ENCODE assay signal across 16 mouse cellular contexts in genomic region chr14:51911301-51911700, GRCm38 (mm10). TPM values are rescaled to one million over a fixed set of nuclear protein-coding genes. Genes with fewer than 3 reads are reported as not detected.
DNase-seq lines count a peak whose midpoint lies in the region; ATAC-seq lines count a peak whose summit lies in the region.
"Had no signal": no experiment of that assay in that cellular context is flagged by ENCODE, and none has a peak within 500 bp of the region (broad histone marks: within the 10 kb centered on the region; RNA-seq: fewer than 3 reads in every experiment).

No protein-coding gene starts in this region.

- H3K4me1 ChIP-seq in embryonic facial prominence, embryonic 13.5 days: peaks cover 26% of the 10 kb centered on the region
- H3K4me1 ChIP-seq in embryonic facial prominence, embryonic 10.5 days: peaks cover 39% of the 10 kb centered on the region
- H3K4me1 ChIP-seq in heart, embryonic 14.5 days (ENCODE audit: control insufficient read depth in 2 of 2, insufficient read depth in 2 of 2, low read length in 2 of 2): peaks cover 24 to 40% of the 10 kb centered on the region in 2 experiments
- peaks cover 45% of the 10 kb centered on the region for H3K4me1 ChIP-seq in heart, embryonic 10.5 days
- H3K4me1 ChIP-seq in liver, embryonic 15.5 days (replicated peaks): peaks cover 47% of the 10 kb centered on the region
- H3K4me1 ChIP-seq in liver, embryonic 12.5 days: peaks cover 63% of the 10 kb centered on the region
- peaks cover 36% of the 10 kb centered on the region for H3K4me1 ChIP-seq in neural tube, embryonic 13.5 days (replicated peaks)

- H3K4me2 ChIP-seq in embryonic facial prominence, embryonic 13.5 days: no peak overlapping the region
- peak overlapping the region; percentile 98; the same call in 1 of the 2 replicates for H3K4me2 ChIP-seq in heart, embryonic 14.5 days (ENCODE audit: low read length)
- H3K4me2 ChIP-seq in liver, embryonic 15.5 days: peak overlapping the region; percentile 85; the same call in 1 of the 2 replicates
- no peak overlapping the region for H3K4me2 ChIP-seq in liver, embryonic 12.5 days
- H3K4me2 ChIP-seq in neural tube, embryonic 13.5 days: peak overlapping the region; percentile 98
- H3K4me2 ChIP-seq: lung, embryonic 14.5 days had no signal

- no peak for DNase-seq in embryonic facial prominence, embryonic 10.5 days (ENCODE audit: low spot score)
- no peak for DNase-seq in heart, embryonic 10.5 days (ENCODE audit: low spot score)
- DNase-seq in cerebellum, postnatal 4 days (ENCODE audit: low spot score in 2 of 2): no peak
- DNase-seq: cerebellum, postnatal 25 days; gastrocnemius, postnatal 36 days; kidney, postnatal 10 days; lung, embryonic 14.5 days had no signal

- H3K9me3 ChIP-seq in embryonic facial prominence, embryonic 13.5 days: no peaks in the 10 kb centered on the region
- no peaks in the 10 kb centered on the region for H3K9me3 ChIP-seq in embryonic facial prominence, embryonic 10.5 days
- H3K9me3 ChIP-seq in heart, embryonic 14.5 days (ENCODE audit: control insufficient read depth, low read length): no peaks in the 10 kb centered on the region
- H3K9me3 ChIP-seq in heart, embryonic 10.5 days: no peaks in the 10 kb centered on the region
- H3K9me3 ChIP-seq in liver, embryonic 15.5 days (replicated peaks): no peaks in the 10 kb centered on the region
- no peaks in the 10 kb centered on the region for H3K9me3 ChIP-seq in liver, embryonic 12.5 days (replicated peaks)
- no peaks in the 10 kb centered on the region for H3K9me3 ChIP-seq in neural tube, embryonic 13.5 days

- H3K9ac ChIP-seq in embryonic facial prominence, embryonic 13.5 days: no peak overlapping the region
- no peak overlapping the region for H3K9ac ChIP-seq in heart, embryonic 14.5 days (ENCODE audit: low read length)
- H3K9ac ChIP-seq in liver, embryonic 15.5 days: no peak overlapping the region
- H3K9ac ChIP-seq in liver, embryonic 12.5 days: no peak overlapping the region
- H3K9ac ChIP-seq in neural tube, embryonic 13.5 days: no peak overlapping the region
- H3K9ac ChIP-seq: lung, embryonic 14.5 days had no signal

- ATAC-seq in embryonic facial prominence, embryonic 13.5 days (ENCODE audit: insufficient number of reproducible peaks, insufficient read depth, low FRiP score, low TSS enrichment, low read depth): no peak
- ATAC-seq in heart, embryonic 14.5 days (ENCODE audit: insufficient number of reproducible peaks, insufficient read depth, low FRiP score, low read depth): no peak
- no peak for ATAC-seq in liver, embryonic 15.5 days (ENCODE audit: insufficient read depth)
- no peak for ATAC-seq in liver, embryonic 12.5 days
- ATAC-seq in neural tube, embryonic 13.5 days (ENCODE audit: low read depth): no peak
- ATAC-seq: intestine, embryonic 16.5 days had no signal

- H3K4me3 ChIP-seq in embryonic facial prominence, embryonic 13.5 days: peak overlapping the region; percentile 6; the same call in 1 of the 2 replicates
- H3K4me3 ChIP-seq in embryonic facial prominence, embryonic 10.5 days: no peak overlapping the region
- peak overlapping the region in 1 of 2 experiments; percentile 82; a peak in 1 of 4 replicates for H3K4me3 ChIP-seq in heart, embryonic 14.5 days (ENCODE audit: control insufficient read depth in 1 of 2, insufficient read depth in 1 of 2, low read depth in 1 of 2, low read length in 2 of 2)
- no peak overlapping the region for H3K4me3 ChIP-seq in heart, embryonic 10.5 days
- no peak overlapping the region for H3K4me3 ChIP-seq in liver, embryonic 15.5 days (replicated peaks)
- no peak overlapping the region for H3K4me3 ChIP-seq in liver, embryonic 12.5 days
- H3K4me3 ChIP-seq in neural tube, embryonic 13.5 days: 0 out of 2 replicates have a peak overlapping the region, but pooled peaks have one; percentile 17
- H3K4me3 ChIP-seq: myocyte had no signal

- WGBS in embryonic facial prominence, embryonic 13.5 days: 85% methylated on average over 10 of the region's 10 CpGs
- 89% methylated on average over 10 of the region's 10 CpGs for WGBS in embryonic facial prominence, embryonic 10.5 days
- 82% methylated on average over 10 of the region's 10 CpGs for WGBS in heart, embryonic 14.5 days
- WGBS in heart, embryonic 10.5 days: 84% methylated on average over 10 of the region's 10 CpGs
- 75% methylated on average over 10 of the region's 10 CpGs for WGBS in liver, embryonic 15.5 days (ENCODE audit: insufficient replicate concordance)
- 78% methylated on average over 10 of the region's 10 CpGs for WGBS in liver, embryonic 12.5 days (ENCODE audit: insufficient replicate concordance)
- 84% methylated on average over 10 of the region's 10 CpGs for WGBS in neural tube, embryonic 13.5 days

- no peaks in the 10 kb centered on the region for H3K27me3 ChIP-seq in embryonic facial prominence, embryonic 13.5 days
- H3K27me3 ChIP-seq in embryonic facial prominence, embryonic 10.5 days (replicated peaks; ENCODE audit: low read depth, poor library complexity, severe bottlenecking): peaks cover 47% of the 10 kb centered on the region
- H3K27me3 ChIP-seq in heart, embryonic 14.5 days (ENCODE audit: control insufficient read depth, insufficient read depth, low read length): no peaks in the 10 kb centered on the region; the same call in 1 of the 2 replicates
- peaks cover 12% of the 10 kb centered on the region; the same call in 1 of the 2 replicates for H3K27me3 ChIP-seq in heart, embryonic 10.5 days (ENCODE audit: insufficient read depth, poor library complexity, severe bottlenecking)
- H3K27me3 ChIP-seq in liver, embryonic 15.5 days: peaks cover 49% of the 10 kb centered on the region
- peaks cover 42% of the 10 kb centered on the region for H3K27me3 ChIP-seq in liver, embryonic 12.5 days (replicated peaks)
- 0 out of 2 replicates have a peak, but pooled peaks cover 8% of the 10 kb centered on the region for H3K27me3 ChIP-seq in neural tube, embryonic 13.5 days

- no peak overlapping the region for H3K27ac ChIP-seq in embryonic facial prominence, embryonic 13.5 days
- H3K27ac ChIP-seq in embryonic facial prominence, embryonic 10.5 days (replicated peaks): no peak overlapping the region
- no peak overlapping the region for H3K27ac ChIP-seq in heart, embryonic 14.5 days (replicated peaks in 1 of 2; ENCODE audit: control insufficient read depth in 1 of 2, insufficient read depth in 1 of 2, low read depth in 2 of 2, low read length in 2 of 2)
- H3K27ac ChIP-seq in heart, embryonic 10.5 days: no peak overlapping the region
- H3K27ac ChIP-seq in liver, embryonic 15.5 days (replicated peaks): no peak overlapping the region
- H3K27ac ChIP-seq in liver, embryonic 12.5 days: no peak overlapping the region
- H3K27ac ChIP-seq in neural tube, embryonic 13.5 days (replicated peaks): no peak overlapping the region

- H3K36me3 ChIP-seq in embryonic facial prominence, embryonic 13.5 days: peaks cover 24% of the 10 kb centered on the region
- no peaks in the 10 kb centered on the region for H3K36me3 ChIP-seq in embryonic facial prominence, embryonic 10.5 days (replicated peaks)
- H3K36me3 ChIP-seq in heart, embryonic 14.5 days (ENCODE audit: control insufficient read depth, insufficient read depth, low read length): peaks cover 51% of the 10 kb centered on the region
- peaks cover 39% of the 10 kb centered on the region for H3K36me3 ChIP-seq in heart, embryonic 10.5 days
- 0 out of 2 replicates have a peak, but pooled peaks cover 6% of the 10 kb centered on the region for H3K36me3 ChIP-seq in liver, embryonic 15.5 days (replicated peaks)
- H3K36me3 ChIP-seq in liver, embryonic 12.5 days: no peaks in the 10 kb centered on the region
- H3K36me3 ChIP-seq in neural tube, embryonic 13.5 days: peaks cover 13% of the 10 kb centered on the region

RNA-seq across cellular contexts. Expression of gene Ndrg2, which starts 2.7 kb away (rescaled TPM):
- polyA plus RNA-seq in embryonic facial prominence, embryonic 13.5 days (2015; fragmentation: Nextera tagmentation; extraction: Ambion mirVana): 55.2 and 72.4 TPM in 2 replicates
- polyA plus RNA-seq in embryonic facial prominence, embryonic 10.5 days (2016; fragmentation: Nextera tagmentation; extraction: Ambion mirVana): 15.4 and 16.6 TPM in 2 replicates
- 235 and 269 TPM in 2 replicates for polyA plus RNA-seq in heart, embryonic 14.5 days (2014; fragmentation: Nextera tagmentation; extraction: Ambion mirVana)
- 92.7 and 155 TPM in 2 replicates for polyA plus RNA-seq in heart, embryonic 10.5 days (2016; fragmentation: Nextera tagmentation; extraction: Ambion mirVana)
- polyA plus RNA-seq in liver, embryonic 15.5 days (2015; fragmentation: Nextera tagmentation; extraction: Ambion mirVana): 39.7 and 47.6 TPM in 2 replicates
- 17.0 and 17.3 TPM in 2 replicates for polyA plus RNA-seq in liver, embryonic 12.5 days (2016; fragmentation: Nextera tagmentation; extraction: Ambion mirVana)
- polyA plus RNA-seq in neural tube, embryonic 13.5 days (2015; fragmentation: Nextera tagmentation; extraction: Ambion mirVana): 151 and 159 TPM in 2 replicates

RNA-seq across cellular contexts. Expression of gene Tppp2, which starts 6.9 kb away (rescaled TPM):
- not detected in 2 replicates for polyA plus RNA-seq in embryonic facial prominence, embryonic 13.5 days (2015; fragmentation: Nextera tagmentation; extraction: Ambion mirVana)
- not detected in 2 replicates for polyA plus RNA-seq in embryonic facial prominence, embryonic 10.5 days (2016; fragmentation: Nextera tagmentation; extraction: Ambion mirVana)
- polyA plus RNA-seq in heart, embryonic 14.5 days (2014; fragmentation: Nextera tagmentation; extraction: Ambion mirVana): not detected in 2 replicates
- not detected in 2 replicates for polyA plus RNA-seq in heart, embryonic 10.5 days (2016; fragmentation: Nextera tagmentation; extraction: Ambion mirVana)
- not detected in 2 replicates for polyA plus RNA-seq in liver, embryonic 15.5 days (2015; fragmentation: Nextera tagmentation; extraction: Ambion mirVana)
- polyA plus RNA-seq in liver, embryonic 12.5 days (2016; fragmentation: Nextera tagmentation; extraction: Ambion mirVana): not detected in 2 replicates
- polyA plus RNA-seq in neural tube, embryonic 13.5 days (2015; fragmentation: Nextera tagmentation; extraction: Ambion mirVana): not detected in 2 replicates
- polyA plus RNA-seq: intestine, embryonic 16.5 days; lung, embryonic 14.5 days; myocyte; stomach, embryonic 14.5 days; thymus, postnatal 0 days had no signal

RNA-seq across cellular contexts. Expression of gene Rnase13, which starts 11.3 kb away (rescaled TPM):
- polyA plus RNA-seq in embryonic facial prominence, embryonic 13.5 days (2015; fragmentation: Nextera tagmentation; extraction: Ambion mirVana): not detected in 2 replicates
- not detected in 2 replicates for polyA plus RNA-seq in embryonic facial prominence, embryonic 10.5 days (2016; fragmentation: Nextera tagmentation; extraction: Ambion mirVana)
- not detected in 2 replicates for polyA plus RNA-seq in heart, embryonic 14.5 days (2014; fragmentation: Nextera tagmentation; extraction: Ambion mirVana)
- polyA plus RNA-seq in heart, embryonic 10.5 days (2016; fragmentation: Nextera tagmentation; extraction: Ambion mirVana): not detected in 2 replicates
- not detected in 2 replicates for polyA plus RNA-seq in liver, embryonic 15.5 days (2015; fragmentation: Nextera tagmentation; extraction: Ambion mirVana)
- not detected in 2 replicates for polyA plus RNA-seq in liver, embryonic 12.5 days (2016; fragmentation: Nextera tagmentation; extraction: Ambion mirVana)
- polyA plus RNA-seq in neural tube, embryonic 13.5 days (2015; fragmentation: Nextera tagmentation; extraction: Ambion mirVana): not detected in 2 replicates
- polyA plus RNA-seq: intestine, embryonic 16.5 days; lung, embryonic 14.5 days; myocyte; stomach, embryonic 14.5 days; thymus, postnatal 0 days had no signal

RNA-seq across cellular contexts. Expression of gene Slc39a2, which starts 18.6 kb away (rescaled TPM):
- polyA plus RNA-seq in embryonic facial prominence, embryonic 13.5 days (2015; fragmentation: Nextera tagmentation; extraction: Ambion mirVana): 3.5 and 3.7 TPM in 2 replicates
- 0.60 and 0.62 TPM in 2 replicates for polyA plus RNA-seq in embryonic facial prominence, embryonic 10.5 days (2016; fragmentation: Nextera tagmentation; extraction: Ambion mirVana)
- 0.20 and 0.23 TPM in 2 replicates for polyA plus RNA-seq in heart, embryonic 14.5 days (2014; fragmentation: Nextera tagmentation; extraction: Ambion mirVana)
- polyA plus RNA-seq in heart, embryonic 10.5 days (2016; fragmentation: Nextera tagmentation; extraction: Ambion mirVana): 0.53 and 0.63 TPM in 2 replicates
- polyA plus RNA-seq in liver, embryonic 15.5 days (2015; fragmentation: Nextera tagmentation; extraction: Ambion mirVana): 0.08 and 0.09 TPM in 2 replicates
- 0.06 and 0.11 TPM in 2 replicates for polyA plus RNA-seq in liver, embryonic 12.5 days (2016; fragmentation: Nextera tagmentation; extraction: Ambion mirVana)
- polyA plus RNA-seq in neural tube, embryonic 13.5 days (2015; fragmentation: Nextera tagmentation; extraction: Ambion mirVana): 1.3 and 1.5 TPM in 2 replicates

RNA-seq across cellular contexts. Expression of gene Mettl17, which starts 26.7 kb away (rescaled TPM):
- 51.3 and 54.2 TPM in 2 replicates for polyA plus RNA-seq in embryonic facial prominence, embryonic 13.5 days (2015; fragmentation: Nextera tagmentation; extraction: Ambion mirVana)
- 52.4 and 53.0 TPM in 2 replicates for polyA plus RNA-seq in embryonic facial prominence, embryonic 10.5 days (2016; fragmentation: Nextera tagmentation; extraction: Ambion mirVana)
- 49.6 and 49.8 TPM in 2 replicates for polyA plus RNA-seq in heart, embryonic 14.5 days (2014; fragmentation: Nextera tagmentation; extraction: Ambion mirVana)
- polyA plus RNA-seq in heart, embryonic 10.5 days (2016; fragmentation: Nextera tagmentation; extraction: Ambion mirVana): 40.0 and 45.1 TPM in 2 replicates
- 12.3 and 13.6 TPM in 2 replicates for polyA plus RNA-seq in liver, embryonic 15.5 days (2015; fragmentation: Nextera tagmentation; extraction: Ambion mirVana)
- polyA plus RNA-seq in liver, embryonic 12.5 days (2016; fragmentation: Nextera tagmentation; extraction: Ambion mirVana): 19.6 and 20.4 TPM in 2 replicates
- polyA plus RNA-seq in neural tube, embryonic 13.5 days (2015; fragmentation: Nextera tagmentation; extraction: Ambion mirVana): 69.9 and 78.4 TPM in 2 replicates

Comparison
In these comparisons a context has a peak if more than half of its experiments do, and no peak if none do; other contexts are left out.
1. H3K4me2 ChIP-seq: peak in heart, embryonic 14.5 days (single experiment), liver, embryonic 15.5 days (single experiment) and neural tube, embryonic 13.5 days (single experiment); none in embryonic facial prominence, embryonic 13.5 days (single experiment) and liver, embryonic 12.5 days (single experiment).
2. H3K4me3 ChIP-seq: peak in embryonic facial prominence, embryonic 13.5 days (single experiment) and neural tube, embryonic 13.5 days (single experiment); none in embryonic facial prominence, embryonic 10.5 days (single experiment), heart, embryonic 10.5 days (single experiment), liver, embryonic 15.5 days (single experiment) and liver, embryonic 12.5 days (single experiment).